In the genomic region with DNA sequence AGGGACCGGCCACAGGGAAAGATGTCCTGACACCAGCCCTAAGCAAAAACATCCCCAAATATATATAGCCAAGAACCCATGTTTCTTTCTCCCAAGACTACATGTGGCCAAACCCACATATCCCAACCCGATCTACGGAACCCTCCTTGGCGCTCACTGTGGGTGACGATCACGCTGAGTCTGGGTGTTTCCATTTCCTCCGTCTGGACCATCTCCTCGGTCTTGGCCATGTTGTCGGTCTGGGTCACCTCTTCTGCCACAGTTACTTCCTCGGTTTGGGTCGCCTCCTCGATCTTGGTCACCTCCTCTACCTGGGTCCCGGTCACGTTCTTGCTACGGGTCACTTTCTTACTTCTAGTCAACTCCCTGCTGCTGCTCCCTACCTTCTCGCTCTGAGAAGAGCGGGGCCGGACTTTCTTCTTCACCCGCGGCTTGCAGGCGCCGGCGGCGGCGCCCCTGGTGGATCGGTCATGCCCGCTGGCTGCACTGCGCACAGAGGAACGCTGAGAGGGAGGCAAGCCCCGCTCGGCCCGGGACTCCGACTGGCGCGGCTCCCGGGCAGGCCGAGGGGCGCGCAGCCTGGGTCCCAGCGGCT, we compare ENCODE assay signal across 8 mouse cellular contexts. TPM values are rescaled to one million over a fixed set of nuclear protein-coding genes. Genes with fewer than 3 reads are reported as not detected.
A peak's percentile ranks its signal among the peaks of the same experiment; 100 is the strongest.
DNase-seq lines count a peak whose midpoint lies in the region; ATAC-seq lines count a peak whose summit lies in the region.

No protein-coding gene starts in this region.

- no peaks in the 10 kb centered on the region for H3K27me3 ChIP-seq in lung, embryonic 15.5 days
- no peaks in the 10 kb centered on the region for H3K27me3 ChIP-seq in hindbrain, embryonic 13.5 days

- peak overlapping the region; percentile 84 for H3K4me3 ChIP-seq in lung, embryonic 15.5 days
- peak overlapping the region; percentile 93 for H3K4me3 ChIP-seq in hindbrain, embryonic 13.5 days

- DNase-seq in lung, postnatal 14 days: no peak
- DNase-seq in gastrocnemius, postnatal 36 days: no peak
- no peak for DNase-seq in gastrocnemius, postnatal 10 days
- DNase-seq in spleen, postnatal 4 days (ENCODE audit: low spot score in 2 of 2): no peak

- peaks cover 49% of the 10 kb centered on the region for H3K36me3 ChIP-seq in lung, embryonic 15.5 days
- peaks cover 58% of the 10 kb centered on the region for H3K36me3 ChIP-seq in hindbrain, embryonic 13.5 days

- ATAC-seq in lung, embryonic 15.5 days (ENCODE audit: borderline replicate concordance, extremely low read depth, low FRiP score, low TSS enrichment): no peak
- peak; percentile 24 for ATAC-seq in common myeloid progenitor, adult 5-6 weeks (replicated peaks; ENCODE audit: low read depth, poor library complexity, severe bottlenecking)
- ATAC-seq in hindbrain, embryonic 13.5 days (ENCODE audit: low FRiP score): no peak; the same call in none of the 2 replicates
- peak; percentile 29 for ATAC-seq in megakaryocyte-erythroid progenitor cell, adult 5-6 weeks (replicated peaks; ENCODE audit: low FRiP score, low TSS enrichment, poor library complexity, severe bottlenecking)

- WGBS in lung, embryonic 15.5 days: under 1% methylated on average over 40 of the region's 40 CpGs
- WGBS in hindbrain, embryonic 13.5 days: under 1% methylated on average over 40 of the region's 40 CpGs

- peak overlapping the region; percentile 61 for H3K4me2 ChIP-seq in lung, embryonic 15.5 days
- peak overlapping the region; percentile 69 for H3K4me2 ChIP-seq in hindbrain, embryonic 13.5 days

- peak overlapping the region; percentile 87 for H3K27ac ChIP-seq in lung, embryonic 15.5 days
- H3K27ac ChIP-seq in hindbrain, embryonic 13.5 days: peak overlapping the region; percentile 92

- intact Hi-C loops in gastrocnemius, postnatal 36 days (cut with DNase I): no loop called here

- no peaks in the 10 kb centered on the region for H3K9me3 ChIP-seq in lung, embryonic 15.5 days
- H3K9me3 ChIP-seq in hindbrain, embryonic 13.5 days: no peaks in the 10 kb centered on the region

- peaks cover 20% of the 10 kb centered on the region for H3K4me1 ChIP-seq in lung, embryonic 15.5 days
- H3K4me1 ChIP-seq in hindbrain, embryonic 13.5 days (replicated peaks): peaks cover 29% of the 10 kb centered on the region

- peak overlapping the region; percentile 87 for H3K9ac ChIP-seq in lung, embryonic 15.5 days
- peak overlapping the region; percentile 89 for H3K9ac ChIP-seq in hindbrain, embryonic 13.5 days

RNA-seq across cellular contexts. Expression of a gene that starts 0.4 kb away (rescaled TPM):
- polyA plus RNA-seq in lung, embryonic 15.5 days (2015; fragmentation: Nextera tagmentation; extraction: Ambion mirVana): 207 and 208 TPM in 2 replicates
- total RNA-seq in common myeloid progenitor, adult 5-6 weeks (2017): 380 and 459 TPM in 2 replicates
- polyA plus RNA-seq in hindbrain, embryonic 13.5 days (2015; fragmentation: Nextera tagmentation; extraction: Ambion mirVana): 201 and 205 TPM in 2 replicates
- total RNA-seq in megakaryocyte-erythroid progenitor cell, adult 5-6 weeks (2014; fragmentation: Nextera tagmentation): 224 and 246 TPM in 2 replicates
- 650 and 683 TPM in 2 replicates for total RNA-seq in megakaryocyte-erythroid progenitor cell, adult 5-6 weeks (2017)
- total RNA-seq in gastrocnemius, postnatal 36 days (2021): 100 to 1,000 TPM; 185 to 205 TPM
- 100 to 1,000 TPM; 158 to 160 TPM for total RNA-seq in gastrocnemius, postnatal 10 days (2021)

RNA-seq across cellular contexts. Expression of a gene that starts 0.5 kb away (rescaled TPM):
- 105 and 112 TPM in 2 replicates for polyA plus RNA-seq in lung, embryonic 15.5 days (2015; fragmentation: Nextera tagmentation; extraction: Ambion mirVana)
- 75.3 and 77.6 TPM in 2 replicates for total RNA-seq in common myeloid progenitor, adult 5-6 weeks (2017)
- polyA plus RNA-seq in hindbrain, embryonic 13.5 days (2015; fragmentation: Nextera tagmentation; extraction: Ambion mirVana): 174 and 178 TPM in 2 replicates
- total RNA-seq in megakaryocyte-erythroid progenitor cell, adult 5-6 weeks (2014; fragmentation: Nextera tagmentation): 24.2 and 31.7 TPM in 2 replicates
- total RNA-seq in megakaryocyte-erythroid progenitor cell, adult 5-6 weeks (2017): 74.8 and 110 TPM in 2 replicates
- 10 to 100 TPM; 21.2 to 21.6 TPM for total RNA-seq in gastrocnemius, postnatal 36 days (2021)
- 10 to 100 TPM; 33.0 to 33.9 TPM for total RNA-seq in gastrocnemius, postnatal 10 days (2021)

RNA-seq across cellular contexts. Expression of a gene that starts 23.0 kb away (rescaled TPM):
- 77.6 and 80.9 TPM in 2 replicates for polyA plus RNA-seq in lung, embryonic 15.5 days (2015; fragmentation: Nextera tagmentation; extraction: Ambion mirVana)
- 61.8 and 74.7 TPM in 2 replicates for total RNA-seq in common myeloid progenitor, adult 5-6 weeks (2017)
- polyA plus RNA-seq in hindbrain, embryonic 13.5 days (2015; fragmentation: Nextera tagmentation; extraction: Ambion mirVana): 107 and 110 TPM in 2 replicates
- 75.8 and 103 TPM in 2 replicates for total RNA-seq in megakaryocyte-erythroid progenitor cell, adult 5-6 weeks (2014; fragmentation: Nextera tagmentation)
- total RNA-seq in megakaryocyte-erythroid progenitor cell, adult 5-6 weeks (2017): 74.3 and 77.6 TPM in 2 replicates
- 10 to 100 TPM; 17.3 to 21.8 TPM for total RNA-seq in gastrocnemius, postnatal 36 days (2021)
- total RNA-seq in gastrocnemius, postnatal 10 days (2021): 10 to 100 TPM; 23.9 to 33.3 TPM

RNA-seq across cellular contexts. Expression of a gene that starts 27.8 kb away (rescaled TPM):
- polyA plus RNA-seq in lung, embryonic 15.5 days (2015; fragmentation: Nextera tagmentation; extraction: Ambion mirVana): 0.75 and 0.98 TPM in 2 replicates
- total RNA-seq in common myeloid progenitor, adult 5-6 weeks (2017): not detected in 2 replicates
- not detected in 2 replicates for polyA plus RNA-seq in hindbrain, embryonic 13.5 days (2015; fragmentation: Nextera tagmentation; extraction: Ambion mirVana)
- total RNA-seq in megakaryocyte-erythroid progenitor cell, adult 5-6 weeks (2014; fragmentation: Nextera tagmentation): not detected in 2 replicates
- not detected in 2 replicates for total RNA-seq in megakaryocyte-erythroid progenitor cell, adult 5-6 weeks (2017)
- total RNA-seq in gastrocnemius, postnatal 36 days (2021): not detected
- total RNA-seq in gastrocnemius, postnatal 10 days (2021): not detected

Comparison
In these comparisons a context has a peak if more than half of its experiments do, and no peak if none do; other contexts are left out.
1. ATAC-seq: peak in common myeloid progenitor, adult 5-6 weeks (single experiment) and megakaryocyte-erythroid progenitor cell, adult 5-6 weeks (single experiment); none in lung, embryonic 15.5 days (single experiment) and hindbrain, embryonic 13.5 days (single experiment).